Mouse (Mus musculus) intestine, postnatal 0 days (tissue): ENCODE measurements at regions not wholly inside any gene's neighbourhood (a gene's known extent, or its start where the extent isn't known, plus 50 kb on each side); places are given as distances from the start of the nearest gene placed in this dataset.

Experiments
- ATAC-seq: fragments of 200-750 bp; cut with Nextera tagmentation; 2 replicates; pipeline ENCODE4 v1.8.0; 2017; ENCODE audit warnings: mild to moderate bottlenecking, moderate TSS enrichment, moderate library complexity
- H3K27ac ChIP-seq: fragments of 300-500 bp; sonication (generic); 2 replicates; pipeline ENCODE4 v1.5.1; 2014; ENCODE audit warnings: mild to moderate bottlenecking, low read depth, low read length, moderate library complexity
- H3K27me3 ChIP-seq: fragments of 300-500 bp; sonication (generic); replicated peaks from 2 replicates; pipeline ENCODE4 v1.6.1; 2014; ENCODE audit warnings: low read length, mixed read lengths; ENCODE audit not compliant: control insufficient read depth, insufficient read depth
- H3K36me3 ChIP-seq: fragments of 300-500 bp; sonication (generic); 2 replicates; pipeline ENCODE4 v1.6.1; 2014; ENCODE audit warnings: mild to moderate bottlenecking, moderate library complexity; ENCODE audit not compliant: control insufficient read depth, insufficient read depth
- H3K4me1 ChIP-seq: fragments of 300-500 bp; sonication (generic); replicated peaks from 2 replicates; pipeline ENCODE4 v1.6.1; 2014; ENCODE audit warnings: antibody characterized with exemption, low read length, mixed read lengths; ENCODE audit not compliant: control insufficient read depth, insufficient read depth
- H3K4me2 ChIP-seq: fragments of 300-500 bp; sonication (generic); replicated peaks from 2 replicates; pipeline ENCODE4 v1.6.1; 2014; ENCODE audit warnings: low read depth, mild to moderate bottlenecking, moderate library complexity
- H3K4me3 ChIP-seq: fragments of 300-500 bp; sonication (generic); 2 replicates; pipeline ENCODE4 v1.5.1; 2014; ENCODE audit warnings: low read depth, low read length
- H3K9ac ChIP-seq: fragments of 300-500 bp; sonication (generic); 2 replicates; pipeline ENCODE4 v1.6.1; 2014; ENCODE audit warnings: mild to moderate bottlenecking, low read depth, low read length
- H3K9me3 ChIP-seq: fragments of 300-500 bp; sonication (generic); 2 replicates; pipeline ENCODE4 v1.6.1; 2016; ENCODE audit warnings: mixed run types; ENCODE audit not compliant: control insufficient read depth
- CTCF ChIP-seq: sonication (generic); IDR thresholded peaks from 2 replicates; pipeline ENCODE4 v1.5.1; 2016; ENCODE audit warnings: low read depth, mild to moderate bottlenecking, control low read depth, antibody characterized with exemption, moderate library complexity
- WGBS: fragments of 180-500 bp; shearing (Covaris S2); extraction: QIAGEN DNeasy Blood & Tissue Kit; methylation state at CpG from one replicate; pipeline ENCODE4 v1.1.7; 2014; 5-methylcytosine and 5-hydroxymethylcytosine counted together

- 82% methylated on average over 15 of the region's 15 CpGs for WGBS
- no peak for TF ChIP-seq CTCF
- Histone ChIP-seq H3K4me3 (no peak overlapping the region), H3K27me3 (peaks cover 5% of the 10 kb centered on the region; the same call in 1 of the 2 replicates), H3K9ac (no peak overlapping the region), H3K36me3 (no peaks in the 10 kb centered on the region), H3K4me1 (peaks cover 3% of the 10 kb centered on the region; the same call in 1 of the 2 replicates), H3K27ac (no peak overlapping the region), H3K4me2 (no peak overlapping the region), H3K9me3 (no peaks in the 10 kb centered on the region)
- no peak for ATAC-seq
These were observed 502.0 kb downstream of the Zfp704 start for GRCm38 (mm10) chr3:9107766-9108410.

- Histone ChIP-seq H3K4me2 (no peak overlapping the region), H3K27me3 (peaks cover 5% of the 10 kb centered on the region; the same call in 1 of the 2 replicates), H3K36me3 (no peaks in the 10 kb centered on the region), H3K27ac (no peak overlapping the region), H3K4me1 (peaks cover 3% of the 10 kb centered on the region; the same call in 1 of the 2 replicates), H3K9ac (no peak overlapping the region), H3K4me3 (no peak overlapping the region), H3K9me3 (no peaks in the 10 kb centered on the region)
- 34% methylated on average over 8 of the region's 8 CpGs for WGBS
- TF ChIP-seq CTCF: no peak
- no peak for ATAC-seq
These were observed 504.5 kb downstream of the Zfp704 start for GRCm38 (mm10) chr3:9105191-9105926.

- ATAC-seq: no peak
- Histone ChIP-seq H3K36me3 (no peaks in the 10 kb centered on the region), H3K9me3 (no peaks in the 10 kb centered on the region), H3K27ac (no peak overlapping the region), H3K27me3 (no peaks in the 10 kb centered on the region), H3K9ac (no peak overlapping the region), H3K4me2 (no peak overlapping the region), H3K4me1 (peaks cover 3% of the 10 kb centered on the region; the same call in 1 of the 2 replicates), H3K4me3 (no peak overlapping the region)
- 84% methylated on average over 6 of the region's 6 CpGs for WGBS
- no peak for TF ChIP-seq CTCF
These were observed 506.4 kb downstream of the Zfp704 start for GRCm38 (mm10) chr3:9103456-9103855.

GRCm38 (mm10) chr3:9101240-9101639 lies 508.6 kb downstream of the Zfp704 start:
- Histone ChIP-seq H3K27ac (no peak overlapping the region), H3K27me3 (no peaks in the 10 kb centered on the region), H3K36me3 (no peaks in the 10 kb centered on the region), H3K4me2 (no peak overlapping the region), H3K9me3 (no peaks in the 10 kb centered on the region), H3K4me3 (no peak overlapping the region), H3K4me1 (peaks cover 3% of the 10 kb centered on the region; the same call in 1 of the 2 replicates), H3K9ac (no peak overlapping the region)
- ATAC-seq: peak; percentile 90
- 15% methylated on average over 3 of the region's 3 CpGs for WGBS
- no peak for TF ChIP-seq CTCF

GRCm38 (mm10) chr3:9100761-9101160 lies 509.1 kb downstream of the Zfp704 start:
- TF ChIP-seq CTCF: no peak
- H3K9ac ChIP-seq: no peak overlapping the region
- H3K4me3 ChIP-seq: no peak overlapping the region
- 49% methylated on average over 8 of the region's 8 CpGs for WGBS
- H3K4me1 ChIP-seq: peaks cover 2% of the 10 kb centered on the region; the same call in 1 of the 2 replicates
- no peak overlapping the region for H3K27ac ChIP-seq
- H3K36me3 ChIP-seq: no peaks in the 10 kb centered on the region
- H3K27me3 ChIP-seq: no peaks in the 10 kb centered on the region
- peak; percentile 80 for ATAC-seq
- no peak overlapping the region for H3K4me2 ChIP-seq
- no peaks in the 10 kb centered on the region for H3K9me3 ChIP-seq

- H3K36me3 ChIP-seq: no peaks in the 10 kb centered on the region
- H3K27ac ChIP-seq: no peak overlapping the region
- 82% methylated on average over 10 of the region's 10 CpGs for WGBS
- H3K4me3 ChIP-seq: no peak overlapping the region
- no peaks in the 10 kb centered on the region; the same call in 1 of the 2 replicates for H3K4me1 ChIP-seq
- no peak overlapping the region for H3K4me2 ChIP-seq
- no peak for ATAC-seq
- H3K9me3 ChIP-seq: no peaks in the 10 kb centered on the region
- H3K27me3 ChIP-seq: no peaks in the 10 kb centered on the region
- no peak overlapping the region for H3K9ac ChIP-seq
- no peak for TF ChIP-seq CTCF
These were observed 511.4 kb downstream of the Zfp704 start for GRCm38 (mm10) chr3:9098441-9098840.
